Mouse (Mus musculus): ENCODE measurements at regions not wholly inside any gene's neighbourhood (a gene's known extent, or its start where the extent isn't known, plus 50 kb on each side); places are given as distances from the start of the nearest gene placed in this dataset.

GRCm38 (mm10) chr6:11647651-11648050, 259.6 kb downstream of the Ndufa4 start:
- Histone ChIP-seq H3K4me2 (ENCODE audit: low read depth, low read length) (no peak overlapping the region), H3K27ac (ENCODE audit: low read depth) (no peak overlapping the region), H3K36me3 (replicated peaks; ENCODE audit: insufficient read depth, low read length) (no peaks in the 10 kb centered on the region), H3K4me3 (ENCODE audit: low read depth, low read length) (no peak overlapping the region), H3K4me1 (ENCODE audit: insufficient read depth) (no peaks in the 10 kb centered on the region), H3K27me3 (ENCODE audit: insufficient read depth, low read length) (no peaks in the 10 kb centered on the region), H3K9ac (replicated peaks) (no peak overlapping the region), H3K9me3 (ENCODE audit: low read length) (no peaks in the 10 kb centered on the region)
- TF ChIP-seq EP300 (IDR thresholded peaks at IDR 0.05; ENCODE audit: low read depth) (no peak), CTCF (IDR thresholded peaks at IDR 0.05; ENCODE audit: low read depth) (no peak)
- WGBS (ENCODE audit: insufficient replicate concordance): 32% methylated on average over 1 of the region's 1 CpGs
- DNase-seq: no peak
- ATAC-seq: no peak

GRCm38 (mm10) chr6:11613331-11613730, 294.0 kb downstream of the Ndufa4 start:
- 70% methylated on average over 4 of the region's 4 CpGs for WGBS (ENCODE audit: insufficient replicate concordance)
- Histone ChIP-seq H3K4me2 (ENCODE audit: low read depth, low read length) (no peak overlapping the region), H3K36me3 (replicated peaks; ENCODE audit: insufficient read depth, low read length) (no peaks in the 10 kb centered on the region), H3K9me3 (ENCODE audit: low read length) (no peaks in the 10 kb centered on the region), H3K4me3 (ENCODE audit: low read depth, low read length) (no peak overlapping the region), H3K4me1 (ENCODE audit: insufficient read depth) (no peaks in the 10 kb centered on the region), H3K27me3 (ENCODE audit: insufficient read depth, low read length) (no peaks in the 10 kb centered on the region), H3K27ac (ENCODE audit: low read depth) (no peak overlapping the region), H3K9ac (replicated peaks) (no peak overlapping the region)
- ATAC-seq: no peak
- no peak for DNase-seq
- TF ChIP-seq CTCF (IDR thresholded peaks at IDR 0.05; ENCODE audit: low read depth): no peak
- no peak for TF ChIP-seq EP300 (IDR thresholded peaks at IDR 0.05; ENCODE audit: low read depth)

- Histone ChIP-seq H3K4me3 (ENCODE audit: low read depth, low read length) (no peak overlapping the region), H3K36me3 (replicated peaks; ENCODE audit: insufficient read depth, low read length) (no peaks in the 10 kb centered on the region), H3K4me2 (ENCODE audit: low read depth, low read length) (no peak overlapping the region), H3K27me3 (ENCODE audit: insufficient read depth, low read length) (no peaks in the 10 kb centered on the region), H3K4me1 (ENCODE audit: insufficient read depth) (no peaks in the 10 kb centered on the region), H3K9me3 (ENCODE audit: low read length) (no peaks in the 10 kb centered on the region), H3K27ac (ENCODE audit: low read depth) (no peak overlapping the region), H3K9ac (replicated peaks) (no peak overlapping the region)
- DNase-seq: no peak
- TF ChIP-seq EP300 (IDR thresholded peaks at IDR 0.05; ENCODE audit: low read depth) (no peak), CTCF (IDR thresholded peaks at IDR 0.05; ENCODE audit: low read depth) (no peak)
- no peak for ATAC-seq
Observed at GRCm38 (mm10) chr6:11608214-11608613, 299.1 kb downstream of the Ndufa4 start.

DNA sequence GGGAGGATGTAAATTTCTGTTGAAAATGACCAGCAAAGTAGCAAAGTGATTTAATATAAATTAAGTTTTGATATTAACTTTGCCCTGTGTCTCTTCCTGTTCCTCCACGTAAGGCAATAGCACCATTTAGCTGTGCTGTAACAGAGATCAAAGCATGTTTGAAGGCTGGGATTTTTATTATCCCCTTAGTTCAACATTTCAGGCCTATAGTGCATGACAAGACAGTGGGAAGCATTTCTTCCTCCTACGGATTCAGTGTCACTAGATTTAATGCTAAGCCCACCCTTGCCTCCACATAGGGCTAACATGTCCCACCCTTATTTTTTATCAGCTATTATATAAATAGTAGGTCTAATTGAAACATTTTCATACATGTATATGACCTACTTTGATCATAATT, 299.6 kb downstream of the Ndufa4 start:
- H3K27ac ChIP-seq (ENCODE audit: low read depth): no peak overlapping the region
- ATAC-seq: no peak
- 77% methylated on average over 2 of the region's 2 CpGs for WGBS (ENCODE audit: insufficient replicate concordance)
- no peaks in the 10 kb centered on the region for H3K27me3 ChIP-seq (ENCODE audit: insufficient read depth, low read length)
- no peaks in the 10 kb centered on the region for H3K4me1 ChIP-seq (ENCODE audit: insufficient read depth)
- no peak overlapping the region for H3K9ac ChIP-seq (replicated peaks)
- H3K4me2 ChIP-seq (ENCODE audit: low read depth, low read length): no peak overlapping the region
- no peak overlapping the region for H3K4me3 ChIP-seq (ENCODE audit: low read depth, low read length)
- no peak for TF ChIP-seq EP300 (IDR thresholded peaks at IDR 0.05; ENCODE audit: low read depth)
- no peak for TF ChIP-seq CTCF (IDR thresholded peaks at IDR 0.05; ENCODE audit: low read depth)
- no peak for DNase-seq
- H3K9me3 ChIP-seq (ENCODE audit: low read length): no peaks in the 10 kb centered on the region
- no peaks in the 10 kb centered on the region for H3K36me3 ChIP-seq (replicated peaks; ENCODE audit: insufficient read depth, low read length)

DNA sequence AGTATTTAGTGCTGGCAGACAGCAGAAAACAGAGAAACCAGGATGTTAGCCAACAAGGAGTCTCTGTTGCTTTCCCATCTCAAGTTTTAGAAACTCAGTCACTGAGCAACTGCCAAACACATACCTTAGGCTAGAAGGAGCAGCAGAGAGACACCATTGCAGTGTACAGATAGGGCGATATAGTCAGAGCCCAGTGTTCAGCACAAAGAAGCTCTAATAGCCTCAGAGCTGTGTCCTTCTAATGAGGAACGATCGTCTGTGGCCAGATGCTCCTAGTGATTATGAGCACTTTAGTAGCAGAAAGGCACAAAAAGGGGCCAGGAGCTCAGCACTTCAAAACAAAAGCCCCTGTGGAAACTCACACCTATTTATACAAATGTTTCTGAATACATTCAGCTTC, 301.2 kb downstream of the Ndufa4 start:
- Histone ChIP-seq H3K4me2 (ENCODE audit: low read depth, low read length) (no peak overlapping the region), H3K4me3 (ENCODE audit: low read depth, low read length) (no peak overlapping the region), H3K36me3 (replicated peaks; ENCODE audit: insufficient read depth, low read length) (no peaks in the 10 kb centered on the region), H3K9me3 (ENCODE audit: low read length) (no peaks in the 10 kb centered on the region), H3K27ac (ENCODE audit: low read depth) (no peak overlapping the region), H3K9ac (replicated peaks) (no peak overlapping the region), H3K4me1 (ENCODE audit: insufficient read depth) (no peaks in the 10 kb centered on the region), H3K27me3 (ENCODE audit: insufficient read depth, low read length) (no peaks in the 10 kb centered on the region)
- DNase-seq: no peak
- WGBS (ENCODE audit: insufficient replicate concordance): 75% methylated on average over 3 of the region's 3 CpGs
- ATAC-seq: no peak
- TF ChIP-seq EP300 (IDR thresholded peaks at IDR 0.05; ENCODE audit: low read depth): no peak

DNA sequence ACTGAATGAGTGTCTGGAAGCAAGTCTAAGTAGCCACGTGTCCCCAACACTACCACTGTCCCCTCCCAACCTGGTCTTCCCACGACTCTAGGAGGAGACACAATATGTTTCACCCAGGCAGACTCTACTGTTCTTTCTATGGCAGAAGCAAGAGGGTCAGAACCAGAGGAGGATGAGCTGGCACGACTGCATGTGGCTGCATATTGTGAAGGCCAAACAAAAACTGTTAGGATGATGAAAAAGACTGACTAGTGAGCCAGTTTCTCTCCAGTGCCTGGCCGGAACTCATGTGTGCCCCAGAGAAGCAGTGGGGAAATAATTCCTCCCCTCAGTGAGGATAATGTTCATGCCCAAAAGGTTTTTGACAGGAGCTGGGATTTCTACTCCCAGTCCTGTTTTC, 301.8 kb downstream of the Ndufa4 start:
- Histone ChIP-seq H3K4me3 (ENCODE audit: low read depth, low read length) (no peak overlapping the region), H3K9me3 (ENCODE audit: low read length) (no peaks in the 10 kb centered on the region), H3K4me2 (ENCODE audit: low read depth, low read length) (no peak overlapping the region), H3K27me3 (ENCODE audit: insufficient read depth, low read length) (no peaks in the 10 kb centered on the region), H3K27ac (ENCODE audit: low read depth) (no peak overlapping the region), H3K9ac (replicated peaks) (no peak overlapping the region), H3K36me3 (replicated peaks; ENCODE audit: insufficient read depth, low read length) (no peaks in the 10 kb centered on the region), H3K4me1 (ENCODE audit: insufficient read depth) (no peaks in the 10 kb centered on the region)
- ATAC-seq: no peak
- TF ChIP-seq EP300 (IDR thresholded peaks at IDR 0.05; ENCODE audit: low read depth): no peak
- no peak for TF ChIP-seq CTCF (IDR thresholded peaks at IDR 0.05; ENCODE audit: low read depth)
- WGBS (ENCODE audit: insufficient replicate concordance): 57% methylated on average over 4 of the region's 4 CpGs
- DNase-seq: no peak

DNA sequence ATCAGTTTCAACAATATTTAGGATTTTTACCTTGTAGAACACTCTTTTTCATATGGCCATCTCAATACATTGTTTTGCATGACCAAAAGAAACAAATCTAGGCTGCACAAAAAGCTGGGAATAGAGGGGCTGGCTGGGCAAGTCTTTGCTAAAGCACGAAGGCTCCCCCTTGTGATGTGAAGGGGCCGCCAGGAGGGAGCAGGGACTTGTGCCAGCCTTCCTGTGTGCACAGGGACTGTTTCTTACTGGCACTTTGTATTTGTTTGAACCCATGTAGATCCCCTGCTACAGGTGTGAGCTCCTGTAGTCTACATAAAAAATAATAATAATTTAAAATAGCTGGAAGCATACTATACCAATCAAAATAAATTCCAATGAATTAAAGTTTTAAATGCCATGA, 312.4 kb downstream of the Ndufa4 start:
- Histone ChIP-seq H3K9ac (replicated peaks) (no peak overlapping the region), H3K36me3 (replicated peaks; ENCODE audit: insufficient read depth, low read length) (no peaks in the 10 kb centered on the region), H3K27ac (ENCODE audit: low read depth) (no peak overlapping the region), H3K9me3 (ENCODE audit: low read length) (no peaks in the 10 kb centered on the region), H3K27me3 (ENCODE audit: insufficient read depth, low read length) (no peaks in the 10 kb centered on the region), H3K4me2 (ENCODE audit: low read depth, low read length) (no peak overlapping the region), H3K4me1 (ENCODE audit: insufficient read depth) (no peaks in the 10 kb centered on the region), H3K4me3 (ENCODE audit: low read depth, low read length) (no peak overlapping the region)
- DNase-seq: no peak
- TF ChIP-seq EP300 (IDR thresholded peaks at IDR 0.05; ENCODE audit: low read depth) (no peak), CTCF (IDR thresholded peaks at IDR 0.05; ENCODE audit: low read depth) (no peak)
- WGBS (ENCODE audit: insufficient replicate concordance): 52% methylated on average over 2 of the region's 2 CpGs
- no peak for ATAC-seq

All from liver, postnatal 0 days (tissue).